Mouse (Mus musculus): Measurements from ENCODE around the gene Yipf3. TPM values are rescaled to one million over a fixed set of nuclear protein-coding genes. Genes with fewer than 3 reads are reported as not detected.

The Yipf3 gene
- polyA plus RNA-seq, 1 experiment from 2014 or later = 106 TPM

MicroRNA genes within 50 kb of the gene (microRNA counts, 519-probe panel; counts per million panel counts)
- microRNA mmu-miR-693-3p (not detected), microRNA mmu-miR-693-5p (not detected)

Small RNA genes within 50 kb of the gene (microRNA-seq; reads per million reads assigned to microRNA genes)
- 0.63 reads per million for gene Mir693

Other genes with a start within 250 kb of the Yipf3 start
- 8.2 and 10.1 TPM in 2 replicates for gene Vegfa, start 215.7 kb upstream of the Yipf3 start, polyA plus RNA-seq (2014; fragmentation: Nextera tagmentation; extraction: Ambion mirVana)
- 149 and 164 TPM in 2 replicates for gene Mrps18a, start 137.1 kb upstream of the Yipf3 start, polyA plus RNA-seq (2014; fragmentation: Nextera tagmentation; extraction: Ambion mirVana)
- 14.4 and 14.8 TPM in 2 replicates for gene Rsph9, start 103.9 kb upstream of the Yipf3 start, polyA plus RNA-seq (2014; fragmentation: Nextera tagmentation; extraction: Ambion mirVana)
- gene Mad2l1bp, start 94.5 kb upstream of the Yipf3 start, polyA plus RNA-seq (2014; fragmentation: Nextera tagmentation; extraction: Ambion mirVana) = 34.2 and 34.6 TPM in 2 replicates
- gene Gtpbp2, start 87.0 kb upstream of the Yipf3 start, polyA plus RNA-seq (2014; fragmentation: Nextera tagmentation; extraction: Ambion mirVana) = 35.6 and 36.0 TPM in 2 replicates
- 9.3 and 15.6 TPM in 2 replicates for gene Polh, start 45.4 kb upstream of the Yipf3 start, polyA plus RNA-seq (2014; fragmentation: Nextera tagmentation; extraction: Ambion mirVana)
- 36.6 and 61.5 TPM in 2 replicates for gene Xpo5, start 45.3 kb upstream of the Yipf3 start, polyA plus RNA-seq (2014; fragmentation: Nextera tagmentation; extraction: Ambion mirVana)
- 114 and 120 TPM in 2 replicates for gene Polr1c, start within 50 bp of the Yipf3 start, polyA plus RNA-seq (2014; fragmentation: Nextera tagmentation; extraction: Ambion mirVana)
- 0.54 and 0.92 TPM in 2 replicates for gene Lrrc73, start 5.5 kb downstream of the Yipf3 start, polyA plus RNA-seq (2014; fragmentation: Nextera tagmentation; extraction: Ambion mirVana)
- gene Tjap1, start 34.9 kb downstream of the Yipf3 start, polyA plus RNA-seq (2014; fragmentation: Nextera tagmentation; extraction: Ambion mirVana) = 38.5 and 39.4 TPM in 2 replicates
- gene Dlk2, start 49.3 kb downstream of the Yipf3 start, polyA plus RNA-seq (2014; fragmentation: Nextera tagmentation; extraction: Ambion mirVana) = not detected in 2 replicates
- gene Abcc10, start 80.3 kb downstream of the Yipf3 start, polyA plus RNA-seq (2014; fragmentation: Nextera tagmentation; extraction: Ambion mirVana) = 3.5 and 4.6 TPM in 2 replicates
- 12.1 and 18.3 TPM in 2 replicates for gene Zfp318, start 135.7 kb downstream of the Yipf3 start, polyA plus RNA-seq (2014; fragmentation: Nextera tagmentation; extraction: Ambion mirVana)
- 0.38 and 0.60 TPM in 2 replicates for gene Crip3, start 180.8 kb downstream of the Yipf3 start, polyA plus RNA-seq (2014; fragmentation: Nextera tagmentation; extraction: Ambion mirVana)
- gene Slc22a7, start 190.4 kb downstream of the Yipf3 start, polyA plus RNA-seq (2014; fragmentation: Nextera tagmentation; extraction: Ambion mirVana) = not detected in 2 replicates
- 0.04 and 0.11 TPM in 2 replicates for gene Ttbk1, start 239.6 kb downstream of the Yipf3 start, polyA plus RNA-seq (2014; fragmentation: Nextera tagmentation; extraction: Ambion mirVana)
- gene Dnph1, start 248.6 kb downstream of the Yipf3 start, polyA plus RNA-seq (2014; fragmentation: Nextera tagmentation; extraction: Ambion mirVana) = 67.9 and 71.2 TPM in 2 replicates

All from kidney, embryonic 14.5 days (tissue).